Mouse (Mus musculus): Measurements from ENCODE around the gene Olfr273.
"Not testable (repeated sequence)": the region's sequence is repeated elsewhere in the genome, so short reads cannot be mapped to it uniquely, and the experiment has no call there.

Olfr273 gene

DNA sequence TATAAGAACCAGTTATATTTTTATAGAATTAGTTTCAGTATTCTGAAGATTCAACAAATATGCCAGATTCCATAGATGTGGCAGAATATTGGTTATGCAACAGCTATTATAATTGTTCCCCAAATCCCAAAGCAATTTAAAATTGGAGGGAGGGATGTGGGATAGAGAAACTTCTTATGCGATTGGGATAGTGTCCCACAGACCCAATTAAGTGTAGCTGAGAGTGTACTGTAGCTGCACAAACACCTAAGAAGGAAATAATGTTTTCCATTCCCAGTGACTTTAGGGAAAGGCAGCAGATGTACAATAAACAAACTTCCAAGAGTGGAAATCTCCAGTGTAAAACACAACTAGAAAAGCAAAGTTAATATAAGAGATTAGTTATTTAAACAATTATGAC is at the start of gene Olfr273:
Gene Olfr273, minus strand, starts transcription at position 101 of the 400 bp plus-strand sequence.
- DNase-seq (ENCODE audit: low spot score in 2 of 2): no peak

DNA sequence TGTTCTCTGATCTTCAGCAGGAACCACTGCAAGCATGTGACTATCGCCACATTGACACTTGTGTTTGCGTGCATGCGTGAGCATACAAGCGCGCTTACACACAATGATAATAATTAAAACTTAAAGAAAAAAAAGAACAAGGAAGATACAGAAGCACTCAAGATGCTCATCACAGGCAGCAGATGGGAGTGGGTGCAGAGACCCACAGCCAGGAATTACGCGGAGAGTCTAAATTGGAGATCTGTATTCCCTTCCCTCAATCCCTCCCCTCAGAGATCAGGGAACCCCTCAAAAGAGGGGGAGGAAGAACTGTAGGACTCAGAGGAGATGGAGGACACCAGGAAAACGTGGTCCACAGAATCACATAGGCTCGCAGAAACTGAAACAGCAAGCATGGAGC is 5.1 kb upstream of the Olfr273 start:
- no peak for DNase-seq (ENCODE audit: low spot score in 2 of 2)

DNA sequence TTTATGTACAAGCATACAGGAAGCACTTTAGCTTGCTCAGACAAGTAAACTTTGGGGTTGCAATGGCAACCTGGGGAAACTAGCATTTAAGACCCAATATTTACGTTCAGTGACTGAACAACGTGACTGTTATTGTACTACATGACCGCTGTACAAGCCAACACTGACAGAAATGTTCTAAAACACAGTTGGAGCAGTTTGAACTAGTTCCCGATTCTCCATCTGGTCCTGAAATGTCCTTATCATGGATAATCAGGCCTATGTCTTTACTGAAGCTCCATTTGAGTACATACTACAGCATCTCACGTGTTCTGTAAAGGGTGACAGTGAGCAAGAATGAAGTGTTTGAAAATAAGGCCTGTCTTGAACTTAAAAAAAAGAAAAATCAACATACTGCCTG is 9.4 kb downstream of the Olfr273 start:
- no peak for DNase-seq (ENCODE audit: low spot score in 2 of 2)

DNA sequence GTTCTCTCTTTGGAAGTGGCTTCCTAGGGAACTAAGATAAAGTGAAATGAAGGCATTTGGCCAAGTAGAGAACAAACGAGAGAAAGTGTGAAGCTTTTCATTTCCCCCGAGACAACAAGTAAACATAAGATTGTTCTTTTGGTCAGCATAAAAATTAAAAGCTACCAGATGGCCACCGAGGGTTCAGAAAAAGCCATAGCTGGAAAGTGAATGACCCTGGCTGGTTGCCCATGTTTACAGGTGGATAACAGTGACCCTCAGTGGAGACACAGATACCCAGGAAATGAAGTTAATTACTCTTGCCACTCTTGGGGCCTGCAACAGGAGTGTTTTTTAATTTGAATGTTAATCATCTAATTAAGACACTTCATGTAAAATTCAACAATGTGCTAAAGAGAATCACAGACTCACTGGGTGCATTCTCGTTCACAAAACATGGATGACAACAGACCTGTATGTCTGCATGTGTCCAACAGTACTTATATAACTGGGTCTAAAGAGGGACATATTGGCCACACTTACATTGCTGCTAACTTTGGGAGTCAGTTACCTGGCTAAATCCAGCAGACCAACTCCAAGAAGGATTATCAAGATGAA is 9.9 kb downstream of the Olfr273 start:
- DNase-seq (ENCODE audit: low spot score in 2 of 2): no peak

DNA sequence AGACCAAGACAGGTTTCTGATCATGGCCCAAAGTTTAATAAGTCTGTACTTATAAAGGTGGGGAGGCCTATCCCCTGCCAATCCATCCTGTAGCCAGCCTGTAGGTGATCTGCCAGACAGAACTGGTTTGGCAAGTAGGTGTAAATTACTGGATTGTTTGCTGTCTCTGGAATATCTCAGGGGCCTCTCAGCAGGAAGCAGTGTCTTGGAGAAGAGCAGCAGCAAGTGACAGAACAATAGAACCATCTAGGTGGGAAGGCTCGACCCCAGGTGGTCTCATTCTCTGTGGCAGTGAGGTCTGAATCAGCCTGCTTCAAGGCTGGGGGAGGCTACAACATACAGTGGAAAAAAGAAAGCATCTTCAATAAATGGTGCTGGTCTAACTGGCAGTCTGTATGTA is 13.6 kb downstream of the Olfr273 start:
- DNase-seq (ENCODE audit: low spot score in 2 of 2): not testable (repeated sequence)

GRCm38 (mm10) chr4:52821375-52821774 is 37.7 kb downstream of the Olfr273 start:
- DNase-seq (ENCODE audit: low spot score in 2 of 2): no peak

GRCm38 (mm10) chr4:52814304-52814703 is 44.7 kb downstream of the Olfr273 start, which contains the start of gene Olfr275:
TSS of gene Olfr275 (plus strand) at chr4:52814604.
- DNase-seq (ENCODE audit: low spot score in 2 of 2): no peak

- no peak for DNase-seq (ENCODE audit: low spot score in 2 of 2)
Measured at GRCm38 (mm10) chr4:52811871-52812270, 47.2 kb downstream of the Olfr273 start.
